Mouse (Mus musculus) myocyte (in vitro differentiated cells): ENCODE measurements at regions not wholly inside any gene's neighbourhood (a gene's known extent, or its start where the extent isn't known, plus 50 kb on each side); places are given as distances from the start of the nearest gene placed in this dataset.

Source experiments
- CEBPB ChIP-seq: IDR thresholded peaks from 2 replicates; pipeline ENCODE4 v1.6.1; 2011; ENCODE audit warnings: mild to moderate bottlenecking, moderate library complexity; ENCODE audit not compliant: poor library complexity, insufficient read depth, severe bottlenecking
- E2F4 ChIP-seq: IDR thresholded peaks from one replicate; pipeline ENCODE4 v1.6.1; 2011; ENCODE audit warnings: mild to moderate bottlenecking, control low read depth, moderate library complexity; ENCODE audit not compliant: insufficient read depth
- MAX ChIP-seq: IDR thresholded peaks from one replicate; pipeline ENCODE4 v1.6.1; 2011; ENCODE audit warnings: low read depth, mild to moderate bottlenecking, control low read depth
- MYOD1 ChIP-seq, 3 experiments: IDR thresholded peaks; one replicate each; pipeline ENCODE4 v1.6.1; 2011; ENCODE audit warnings: control low read depth in 2 of 3, low read depth in 2 of 3, mild to moderate bottlenecking in 2 of 3, moderate library complexity in 1 of 3; ENCODE audit not compliant: insufficient read length in 2 of 3, control insufficient read depth in 1 of 3
- POLR2A ChIP-seq: IDR thresholded peaks from one replicate; pipeline ENCODE4 v1.6.1; 2011; ENCODE audit warnings: low read depth, mild to moderate bottlenecking, control low read depth, moderate library complexity; ENCODE audit not compliant: insufficient read length
- POLR2AphosphoS2 ChIP-seq: IDR thresholded peaks from one replicate; pipeline ENCODE4 v1.6.1; 2011; ENCODE audit warnings: low read depth, control low read depth; ENCODE audit not compliant: insufficient read length
- REST ChIP-seq: IDR thresholded peaks from one replicate; pipeline ENCODE4 v1.6.1; 2011; ENCODE audit warnings: mild to moderate bottlenecking, control low read depth, moderate library complexity; ENCODE audit not compliant: insufficient read depth, insufficient read length
- SRF ChIP-seq: IDR thresholded peaks from one replicate; pipeline ENCODE4 v1.6.1; 2011; ENCODE audit warnings: low read depth; ENCODE audit not compliant: control insufficient read depth, insufficient read length
- TCF12 ChIP-seq: IDR thresholded peaks from one replicate; pipeline ENCODE4 v1.6.1; 2011; ENCODE audit warnings: mild to moderate bottlenecking, control low read depth; ENCODE audit not compliant: poor library complexity, insufficient read depth, severe bottlenecking
- TCF3 ChIP-seq: IDR thresholded peaks from one replicate; pipeline ENCODE4 v1.6.1; 2011; ENCODE audit warnings: low read depth, control low read depth; ENCODE audit not compliant: insufficient read length
- USF1 ChIP-seq: IDR thresholded peaks from one replicate; pipeline ENCODE4 v1.6.1; 2011; ENCODE audit warnings: low read depth, mild to moderate bottlenecking, control low read depth, moderate library complexity

GRCm38 (mm10) chr3:42312424-42312823, 570.0 kb downstream of the D3Ertd751e start:
- TF ChIP-seq E2F4 (no peak), MAX (no peak), SRF (no peak), USF1 (no peak), TCF12 (no peak), POLR2A (no peak), TCF3 (no peak), MYOD1 (IDR thresholded peaks at IDR 0.05; ENCODE audit: control insufficient read depth in 1 of 3, insufficient read length in 2 of 3, low read depth in 2 of 3) (no peak), REST (no peak), CEBPB (no peak), POLR2AphosphoS2 (no peak)
